Mouse (Mus musculus) embryonic fibroblast, embryonic 13.5 days (primary cell): ENCODE results near the gene Fam219b.

Experiments
- CTCF ChIP-seq: IDR thresholded peaks from 2 replicates; pipeline ENCODE4 v1.5.1; 2011; ENCODE audit warnings: mild to moderate bottlenecking, control low read depth, low read length, moderate library complexity, borderline replicate concordance; ENCODE audit not compliant: insufficient read depth
- POLR2A ChIP-seq: IDR thresholded peaks from 2 replicates; pipeline ENCODE4 v1.6.1; 2011; ENCODE audit warnings: low read depth, mild to moderate bottlenecking, control low read depth, low read length, moderate library complexity

DNA sequence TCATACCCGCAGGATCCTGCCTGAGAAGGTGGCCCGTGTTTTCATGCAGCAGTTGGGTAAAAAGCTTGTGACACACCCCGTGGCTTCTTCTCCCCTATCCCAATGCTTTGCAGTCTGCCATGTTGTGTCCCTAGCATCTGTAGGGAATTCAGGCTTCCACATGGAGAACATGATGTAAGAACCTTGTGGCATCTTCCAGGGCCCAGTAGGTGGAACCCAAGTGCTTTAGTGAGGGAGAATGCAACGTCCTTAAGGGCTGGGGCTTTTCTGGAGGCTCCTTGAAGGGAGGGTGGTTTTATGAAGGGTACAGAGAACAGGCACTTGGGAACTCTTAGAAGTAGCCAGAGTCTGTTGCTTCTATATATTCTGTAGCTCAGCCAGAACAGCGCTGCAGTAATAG lies 53.4 kb downstream of the Fam219b start:
- no peak for TF ChIP-seq CTCF
- TF ChIP-seq POLR2A: peak; percentile 29; the same call in 1 of the 2 replicates
